Mouse (Mus musculus) liver, embryonic 12.5 days (tissue): ENCODE measurements around the gene Ift46. TPM values are rescaled to one million over a fixed set of nuclear protein-coding genes. Genes with fewer than 3 reads are reported as not detected.

Experiments
- ATAC-seq: fragments of 200-750 bp; cut with Nextera tagmentation; 2 replicates; pipeline ENCODE4 v1.8.0; 2017; ENCODE audit warnings: moderate number of reproducible peaks, mild to moderate bottlenecking, moderate library complexity
- H3K27ac ChIP-seq: fragments of 300-500 bp; sonication (generic); 2 replicates; pipeline ENCODE4 v1.5.1; 2016; ENCODE audit warnings: mild to moderate bottlenecking
- H3K27me3 ChIP-seq: fragments of 300-500 bp; sonication (generic); replicated peaks from 2 replicates; pipeline ENCODE4 v1.6.1; 2016; ENCODE audit warnings: mild to moderate bottlenecking, moderate library complexity
- H3K36me3 ChIP-seq: fragments of 300-500 bp; sonication (generic); 2 replicates; pipeline ENCODE4 v1.6.1; 2016; ENCODE audit warnings: mild to moderate bottlenecking, moderate library complexity
- H3K4me1 ChIP-seq: fragments of 300-500 bp; sonication (generic); 2 replicates; pipeline ENCODE4 v1.6.1; 2016
- H3K4me2 ChIP-seq: fragments of 300-500 bp; sonication (generic); 2 replicates; pipeline ENCODE4 v1.6.1; 2016; ENCODE audit warnings: mild to moderate bottlenecking, moderate library complexity
- H3K4me3 ChIP-seq: fragments of 300-500 bp; sonication (generic); 2 replicates; pipeline ENCODE4 v1.5.1; 2016; ENCODE audit warnings: mild to moderate bottlenecking, moderate library complexity
- H3K9ac ChIP-seq: fragments of 300-500 bp; sonication (generic); 2 replicates; pipeline ENCODE4 v1.6.1; 2016; ENCODE audit warnings: mild to moderate bottlenecking, moderate library complexity
- H3K9me3 ChIP-seq: fragments of 300-500 bp; sonication (generic); replicated peaks from 2 replicates; pipeline ENCODE4 v1.6.1; 2016; ENCODE audit warnings: mild to moderate bottlenecking, moderate library complexity
- WGBS: fragments of 180-500 bp; shearing (Covaris S2); methylation state at CpG from one replicate; pipeline ENCODE4 v1.1.7; 2016; ENCODE audit not compliant: insufficient replicate concordance; 5-methylcytosine and 5-hydroxymethylcytosine counted together
- polyA plus RNA-seq: library from polyadenylated mRNA; unstranded; fragments of >200 nt; fragmentation: Nextera tagmentation; extraction: Ambion mirVana; gene quantifications from 2 replicates; pipeline ENCODE4 v1.2.1, GENCODE M21; 2016

The Ift46 gene
- polyA plus RNA-seq: 24.3 and 24.7 TPM in 2 replicates

- Histone ChIP-seq H3K27me3 (no peaks in the 10 kb centered on the region), H3K36me3 (0 out of 2 replicates have a peak, but pooled peaks cover 2% of the 10 kb centered on the region), H3K4me1 (peaks cover 46% of the 10 kb centered on the region), H3K9ac (peak within 1 kb of the TSS; percentile 96), H3K9me3 (no peaks in the 10 kb centered on the region), H3K27ac (peak within 1 kb of the TSS; percentile 95), H3K4me2 (peak within 1 kb of the TSS; percentile 84), H3K4me3 (peak within 1 kb of the TSS; percentile 94)
- under 1% methylated on average over 74 of the region's 82 CpGs for WGBS
- ATAC-seq: peak; percentile 89
Observed at GRCm38 (mm10) chr9:44767101-44768028, at the start of gene Ift46, which contains the start of gene Arcn1. TSS of gene Ift46 (plus strand) at chr9:44767908. TSS of gene Arcn1 (minus strand) at chr9:44767845.

- Histone ChIP-seq H3K27ac (no peak overlapping the region), H3K9me3 (no peaks in the 10 kb centered on the region), H3K27me3 (peaks cover 27% of the 10 kb centered on the region), H3K36me3 (peaks cover 10% of the 10 kb centered on the region; the same call in 1 of the 2 replicates), H3K4me1 (peaks cover 63% of the 10 kb centered on the region), H3K4me3 (no peak overlapping the region), H3K4me2 (no peak overlapping the region), H3K9ac (no peak overlapping the region)
- ATAC-seq: no peak
- 65% methylated on average over 12 of the region's 12 CpGs for WGBS
Observed at GRCm38 (mm10) chr9:44718937-44719631, 48.6 kb upstream of the Ift46 start.

GRCm38 (mm10) chr9:44719632-44720357 lies 47.9 kb upstream of the Ift46 start:
- H3K27ac ChIP-seq: no peak overlapping the region
- no peak overlapping the region; the same call in 1 of the 2 replicates for H3K9ac ChIP-seq
- H3K27me3 ChIP-seq: peaks cover 31% of the 10 kb centered on the region
- ATAC-seq: no peak
- peak overlapping the region; percentile 78 for H3K4me2 ChIP-seq
- peaks cover 63% of the 10 kb centered on the region for H3K4me1 ChIP-seq
- H3K4me3 ChIP-seq: no peak overlapping the region; the same call in 1 of the 2 replicates
- peaks cover 10% of the 10 kb centered on the region; the same call in 1 of the 2 replicates for H3K36me3 ChIP-seq
- WGBS: 77% methylated on average over 8 of the region's 8 CpGs
- H3K9me3 ChIP-seq: no peaks in the 10 kb centered on the region

GRCm38 (mm10) chr9:44720358-44721153 lies 47.2 kb upstream of the Ift46 start:
- 0 out of 2 replicates have a peak, but pooled peaks have one; percentile 8 for ATAC-seq
- Histone ChIP-seq H3K4me1 (peaks cover 63% of the 10 kb centered on the region), H3K27ac (0 out of 2 replicates have a peak overlapping the region, but pooled peaks have one; percentile 14), H3K27me3 (peaks cover 34% of the 10 kb centered on the region), H3K36me3 (peaks cover 8% of the 10 kb centered on the region; the same call in 1 of the 2 replicates), H3K9ac (peak overlapping the region; percentile 58), H3K9me3 (no peaks in the 10 kb centered on the region), H3K4me2 (peak overlapping the region; percentile 78), H3K4me3 (peak overlapping the region; percentile 60)
- WGBS: 24% methylated on average over 9 of the region's 9 CpGs

- H3K9me3 ChIP-seq: no peaks in the 10 kb centered on the region
- peak overlapping the region; percentile 60 for H3K4me3 ChIP-seq
- 0 out of 2 replicates have a peak overlapping the region, but pooled peaks have one; percentile 14 for H3K27ac ChIP-seq
- peaks cover under 1% of the 10 kb centered on the region; the same call in 1 of the 2 replicates for H3K36me3 ChIP-seq
- H3K9ac ChIP-seq: peak overlapping the region; percentile 58
- H3K27me3 ChIP-seq: peaks cover 34% of the 10 kb centered on the region
- WGBS: 2% methylated on average over 40 of the region's 40 CpGs
- peak overlapping the region; percentile 78 for H3K4me2 ChIP-seq
- peak; percentile 67 for ATAC-seq
- peaks cover 65% of the 10 kb centered on the region for H3K4me1 ChIP-seq
Observed at GRCm38 (mm10) chr9:44721154-44721876, 46.4 kb upstream of the Ift46 start.

- ATAC-seq: peak; percentile 20; the same call in 1 of the 2 replicates
- Histone ChIP-seq H3K27ac (no peak overlapping the region), H3K4me3 (no peak overlapping the region), H3K9me3 (no peaks in the 10 kb centered on the region), H3K4me2 (peak overlapping the region; percentile 78; the same call in 1 of the 2 replicates), H3K36me3 (no peaks in the 10 kb centered on the region; the same call in 1 of the 2 replicates), H3K9ac (no peak overlapping the region), H3K4me1 (peaks cover 67% of the 10 kb centered on the region), H3K27me3 (peaks cover 34% of the 10 kb centered on the region)
- 72% methylated on average over 3 of the region's 3 CpGs for WGBS
Observed at GRCm38 (mm10) chr9:44721877-44722186, 45.9 kb upstream of the Ift46 start.

GRCm38 (mm10) chr9:44722575-44722974 lies 45.1 kb upstream of the Ift46 start:
- Histone ChIP-seq H3K4me2 (no peak overlapping the region), H3K4me3 (no peak overlapping the region), H3K9ac (no peak overlapping the region), H3K36me3 (no peaks in the 10 kb centered on the region), H3K9me3 (no peaks in the 10 kb centered on the region), H3K27me3 (peaks cover 40% of the 10 kb centered on the region), H3K27ac (no peak overlapping the region), H3K4me1 (peaks cover 60% of the 10 kb centered on the region)
- WGBS: 62% methylated on average over 7 of the region's 7 CpGs
- ATAC-seq: no peak

GRCm38 (mm10) chr9:44723008-44723407 lies 44.7 kb upstream of the Ift46 start:
- no peak overlapping the region for H3K9ac ChIP-seq
- ATAC-seq: no peak
- 21% methylated on average over 7 of the region's 7 CpGs for WGBS
- H3K4me2 ChIP-seq: no peak overlapping the region
- H3K4me1 ChIP-seq: peaks cover 56% of the 10 kb centered on the region
- H3K4me3 ChIP-seq: no peak overlapping the region
- no peaks in the 10 kb centered on the region for H3K9me3 ChIP-seq
- 0 out of 2 replicates have a peak overlapping the region, but pooled peaks have one; percentile 28 for H3K27ac ChIP-seq
- no peaks in the 10 kb centered on the region for H3K36me3 ChIP-seq
- H3K27me3 ChIP-seq: peaks cover 44% of the 10 kb centered on the region

GRCm38 (mm10) chr9:44723521-44724041 lies 44.1 kb upstream of the Ift46 start:
- H3K27ac ChIP-seq: peak overlapping the region; percentile 28; the same call in 1 of the 2 replicates
- no peak for ATAC-seq
- WGBS: 43% methylated on average over 11 of the region's 11 CpGs

GRCm38 (mm10) chr9:44724223-44724622 lies 43.5 kb upstream of the Ift46 start:
- no peaks in the 10 kb centered on the region for H3K9me3 ChIP-seq
- H3K4me1 ChIP-seq: peaks cover 51% of the 10 kb centered on the region
- H3K36me3 ChIP-seq: no peaks in the 10 kb centered on the region
- no peak for ATAC-seq
- peaks cover 54% of the 10 kb centered on the region for H3K27me3 ChIP-seq
- no peak overlapping the region for H3K9ac ChIP-seq
- no peak overlapping the region for H3K4me2 ChIP-seq
- WGBS: 64% methylated on average over 6 of the region's 6 CpGs
- no peak overlapping the region for H3K4me3 ChIP-seq
- no peak overlapping the region for H3K27ac ChIP-seq

More at GRCm38 (mm10) chr9:44723521-44724041, 44.1 kb upstream of the Ift46 start:
- Histone ChIP-seq H3K4me3 (no peak overlapping the region), H3K9me3 (no peaks in the 10 kb centered on the region), H3K36me3 (no peaks in the 10 kb centered on the region), H3K9ac (no peak overlapping the region), H3K4me2 (no peak overlapping the region), H3K4me1 (peaks cover 56% of the 10 kb centered on the region), H3K27me3 (peaks cover 50% of the 10 kb centered on the region)
